Mouse (Mus musculus) adrenal gland, postnatal 36 days (tissue): Measurements from ENCODE around the gene Rnf225. TPM values are rescaled to one million over a fixed set of nuclear protein-coding genes. Genes with fewer than 3 reads are reported as not detected.

Experiments used
- total RNA-seq, 2 experiments: library from RNA; stranded (reverse); gene quantifications; 2 replicates each; pipeline ENCODE4 v1.2.3; 2021

Rnf225 gene
- total RNA-seq, 2 experiments from 2014 or later: 0.20 to 0.63 TPM

Other genes with a start within 250 kb of the Rnf225 start
- not detected for gene Vmn2r55, start 242.4 kb upstream of the Rnf225 start, total RNA-seq
- not detected for gene Vmn2r56, start 192.4 kb upstream of the Rnf225 start, total RNA-seq
- 1 to 10 TPM; 2.3 to 4.3 TPM for gene Zscan18, start 123.8 kb upstream of the Rnf225 start, total RNA-seq
- gene Zfp329, start 108.6 kb upstream of the Rnf225 start, total RNA-seq: 10 to 100 TPM; 10.5 to 11.0 TPM
- gene Zfp110, start 92.7 kb upstream of the Rnf225 start, total RNA-seq: 10 to 100 TPM; 22.2 to 24.0 TPM
- gene Zfp128, start 46.2 kb upstream of the Rnf225 start, total RNA-seq: 1 to 10 TPM; 3.2 to 3.4 TPM
- gene Zscan22, start 29.6 kb upstream of the Rnf225 start, total RNA-seq: 10 to 100 TPM; 10.7 to 13.6 TPM
- gene Rps5, start 5.1 kb upstream of the Rnf225 start, total RNA-seq: 100 to 1,000 TPM; 919 to 976 TPM
- gene Zfp324, start 38.4 kb downstream of the Rnf225 start, total RNA-seq: 1 to 10 TPM; 9.3 to 9.5 TPM
- 1 to 10 TPM; 5.9 to 7.6 TPM for gene Zfp446, start 50.4 kb downstream of the Rnf225 start, total RNA-seq
- gene Slc27a5, start 70.8 kb downstream of the Rnf225 start, total RNA-seq: under 1 TPM in 1 of 2 experiments, not detected in 1; 0.20 TPM
- gene Trim28, start 71.7 kb downstream of the Rnf225 start, total RNA-seq: 100 to 1,000 TPM; 221 to 229 TPM
- 10 to 100 TPM; 11.7 to 13.6 TPM for gene Zbtb45, start 82.6 kb downstream of the Rnf225 start, total RNA-seq
- 100 to 1,000 TPM; 178 to 225 TPM for gene Chmp2a, start 107.4 kb downstream of the Rnf225 start, total RNA-seq
- 100 to 1,000 TPM; 173 to 178 TPM for gene Ube2m, start 110.9 kb downstream of the Rnf225 start, total RNA-seq
- 1 to 10 TPM; 1.8 to 2.9 TPM for gene Mzf1, start 127.3 kb downstream of the Rnf225 start, total RNA-seq
- not detected for gene Vmn1r85, start 167.8 kb downstream of the Rnf225 start, total RNA-seq
- not detected for gene Vmn1r86, start 192.5 kb downstream of the Rnf225 start, total RNA-seq
- not detected for gene Vmn1r87, start 212.7 kb downstream of the Rnf225 start, total RNA-seq
- under 1 TPM; 0.03 to 0.17 TPM for gene Vmn1r88, start 232.2 kb downstream of the Rnf225 start, total RNA-seq